Mouse (Mus musculus) left cerebral cortex, adult 9 months (tissue): ENCODE measurements around the gene Bok.

Source experiments
- DNase-seq, 2 experiments: peaks; one replicate each; pipeline ENCODE4 v3.0.0; 2022; ENCODE audit warnings: low spot score in 2 of 2

Bok gene

DNA sequence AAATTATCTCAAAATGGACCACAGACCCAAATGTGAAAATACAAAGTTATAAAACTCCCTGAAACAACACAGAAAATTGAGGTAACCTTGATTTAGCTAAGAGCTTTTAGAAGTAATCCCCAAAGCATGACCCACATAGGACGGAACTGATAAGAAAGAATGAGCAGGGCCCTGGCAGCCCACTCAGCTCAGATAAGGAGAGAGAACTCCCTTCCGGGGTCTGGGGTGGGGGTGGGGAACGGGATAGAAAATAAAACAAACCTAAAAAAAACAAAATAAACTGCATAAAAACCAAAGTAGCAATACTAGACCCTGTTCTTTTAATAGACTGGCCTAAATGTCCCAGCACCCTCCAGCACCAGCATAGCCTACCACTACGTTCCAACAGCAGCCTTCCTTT lies 56.5 kb downstream of the Bok start:
- DNase-seq, result no peak

DNA sequence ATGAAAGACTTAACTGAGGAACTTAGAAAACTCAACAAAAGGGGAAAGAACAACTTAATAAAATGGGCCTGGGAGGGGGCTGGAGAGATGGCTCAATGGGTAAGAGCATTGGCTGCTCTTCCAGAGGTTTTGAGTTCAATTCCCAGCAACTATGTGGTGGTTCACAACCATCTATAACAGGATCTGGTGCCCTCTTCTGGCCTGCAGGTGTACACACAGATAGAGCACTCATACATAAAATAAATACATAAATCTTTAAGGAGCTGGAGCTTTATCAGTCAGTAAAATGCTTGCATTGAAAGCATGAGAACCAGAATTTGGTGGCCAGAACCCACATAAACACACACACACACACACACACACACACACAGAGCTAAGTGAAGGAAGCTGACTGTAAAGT lies 57.5 kb downstream of the Bok start:
- DNase-seq, result no peak
